Mouse (Mus musculus) kidney, embryonic 15.5 days (tissue): ENCODE data around the gene Nipsnap3a. TPM values are rescaled to one million over a fixed set of nuclear protein-coding genes. Genes with fewer than 3 reads are reported as not detected.

Experiments used
- polyA plus RNA-seq: library from polyadenylated mRNA; unstranded; fragments of >200 nt; fragmentation: Nextera tagmentation; extraction: Ambion mirVana; gene quantifications from 2 replicates; pipeline ENCODE4 v1.2.1, GENCODE M21; 2015

Nipsnap3a gene
- polyA plus RNA-seq, 1 experiment from 2014 or later, result not detected

Other genes starting within 250 kb of the Nipsnap3a start
- not detected in 2 replicates for gene Olfr275, start 174.7 kb upstream of the Nipsnap3a start, polyA plus RNA-seq
- not detected in 2 replicates for gene Olfr273, start 130.0 kb upstream of the Nipsnap3a start, polyA plus RNA-seq
- not detected in 2 replicates for gene Olfr272, start 70.1 kb upstream of the Nipsnap3a start, polyA plus RNA-seq
- not detected in 2 replicates for gene Olfr270, start 24.7 kb upstream of the Nipsnap3a start, polyA plus RNA-seq
- 79.5 and 81.5 TPM in 2 replicates for gene Nipsnap3b, start 22.6 kb downstream of the Nipsnap3a start, polyA plus RNA-seq
- gene Abca1, start 170.6 kb downstream of the Nipsnap3a start, polyA plus RNA-seq, result 3.8 and 4.4 TPM in 2 replicates